Mouse (Mus musculus): ENCODE data around the gene March1.

Gene March1

GRCm38 (mm10) chr8:66033651-66034050 lies 416.0 kb downstream of the March1 start:
- no peak for DNase-seq

GRCm38 (mm10) chr8:66034429-66034828 lies 416.7 kb downstream of the March1 start:
- DNase-seq, result no peak

DNA sequence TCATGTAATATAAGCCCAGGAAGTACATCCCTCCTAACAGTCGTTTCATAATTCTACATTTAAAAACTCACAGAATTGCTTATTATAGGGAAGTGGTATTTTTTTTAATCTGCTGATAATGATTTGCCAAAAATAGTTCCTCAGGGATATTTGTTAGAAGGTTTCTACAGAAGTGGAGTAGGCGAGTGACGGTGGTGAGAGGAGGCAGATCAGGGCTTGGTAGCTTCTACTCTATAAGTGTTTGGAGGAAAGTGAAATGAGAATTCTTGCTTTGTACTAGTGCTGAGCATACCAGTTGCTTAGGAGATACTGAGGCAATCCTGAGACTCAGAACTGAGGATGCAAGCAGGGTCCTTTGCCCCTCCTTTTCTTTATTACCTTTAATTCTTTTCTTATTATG lies 476.5 kb downstream of the March1 start:
- no peak for DNase-seq

DNA sequence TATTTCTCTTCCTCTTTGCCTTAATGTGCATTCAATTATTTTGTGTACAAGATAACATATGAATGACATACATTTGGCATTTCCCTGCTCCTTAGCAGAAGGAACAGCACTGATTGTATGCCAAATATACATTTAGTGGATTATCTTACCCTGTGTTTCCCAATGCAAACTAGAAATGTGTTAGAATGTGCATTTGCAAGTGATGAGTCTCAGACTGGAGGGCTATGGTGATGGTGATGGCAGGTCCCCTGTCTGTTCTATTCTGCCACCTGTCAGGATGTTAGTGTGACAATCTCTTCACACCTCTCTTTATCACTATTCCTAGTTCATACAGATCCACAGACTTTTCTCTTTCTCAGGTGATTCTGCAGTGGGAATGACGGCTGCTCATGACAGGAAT lies 480.4 kb downstream of the March1 start:
- DNase-seq, result no peak

GRCm38 (mm10) chr8:66119294-66119693 lies 501.6 kb downstream of the March1 start:
- DNase-seq, result no peak

GRCm38 (mm10) chr8:66159648-66160047 lies 541.9 kb downstream of the March1 start:
- DNase-seq, result no peak

DNA sequence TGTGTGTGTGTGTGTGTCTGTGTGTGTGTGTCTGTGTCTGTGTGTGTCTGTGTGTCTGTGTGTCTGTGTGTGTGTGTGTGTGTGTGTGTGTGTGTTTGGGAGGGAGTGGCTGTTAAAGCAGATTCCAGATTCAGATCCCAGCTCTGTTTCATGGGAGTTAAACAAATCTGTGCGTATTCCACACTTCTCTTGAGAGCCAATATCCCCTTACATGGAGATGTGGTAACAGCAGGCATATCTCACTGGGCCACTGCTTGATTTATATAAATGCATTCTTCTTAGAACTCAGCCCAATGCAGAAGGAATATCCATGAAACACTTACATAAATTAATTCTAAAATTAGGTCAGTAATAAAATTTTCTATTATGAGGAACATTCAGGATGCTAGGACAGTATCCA lies 549.1 kb downstream of the March1 start:
- no peak for DNase-seq

- DNase-seq, result no peak
These were observed 549.9 kb downstream of the March1 start for GRCm38 (mm10) chr8:66167405-66168173.

DNA sequence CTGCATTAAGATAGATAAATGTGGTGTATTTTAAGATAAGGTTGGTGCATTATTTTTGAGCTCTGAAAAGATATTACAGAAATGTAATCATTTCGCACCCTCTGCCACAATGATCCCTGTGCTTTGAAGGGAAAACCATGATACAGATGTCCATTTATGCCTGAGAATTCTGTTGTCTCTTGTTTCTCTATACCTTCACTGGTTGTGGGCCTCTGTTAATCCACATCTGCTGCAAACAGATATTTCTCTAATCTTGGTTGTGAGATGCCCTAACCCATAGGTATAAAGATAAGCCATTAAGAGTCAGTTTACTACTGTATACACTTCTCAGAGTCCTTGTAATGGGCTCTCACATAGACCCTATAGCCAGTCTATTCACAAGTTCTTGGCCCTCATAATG lies 561.6 kb downstream of the March1 start:
- DNase-seq, result no peak

GRCm38 (mm10) chr8:66181265-66181664 lies 563.6 kb downstream of the March1 start:
- DNase-seq, result no peak

GRCm38 (mm10) chr8:66182257-66182656 lies 564.6 kb downstream of the March1 start:
- no peak for DNase-seq

- no peak for DNase-seq
These were observed 565.8 kb downstream of the March1 start for GRCm38 (mm10) chr8:66183454-66183853.

GRCm38 (mm10) chr8:66185226-66185625 lies 567.5 kb downstream of the March1 start:
- DNase-seq, result no peak

GRCm38 (mm10) chr8:66194416-66194815 lies 576.7 kb downstream of the March1 start:
- DNase-seq, result no peak

- DNase-seq, result peak; percentile 91
These were observed 582.5 kb downstream of the March1 start for GRCm38 (mm10) chr8:66200169-66200568.

DNA sequence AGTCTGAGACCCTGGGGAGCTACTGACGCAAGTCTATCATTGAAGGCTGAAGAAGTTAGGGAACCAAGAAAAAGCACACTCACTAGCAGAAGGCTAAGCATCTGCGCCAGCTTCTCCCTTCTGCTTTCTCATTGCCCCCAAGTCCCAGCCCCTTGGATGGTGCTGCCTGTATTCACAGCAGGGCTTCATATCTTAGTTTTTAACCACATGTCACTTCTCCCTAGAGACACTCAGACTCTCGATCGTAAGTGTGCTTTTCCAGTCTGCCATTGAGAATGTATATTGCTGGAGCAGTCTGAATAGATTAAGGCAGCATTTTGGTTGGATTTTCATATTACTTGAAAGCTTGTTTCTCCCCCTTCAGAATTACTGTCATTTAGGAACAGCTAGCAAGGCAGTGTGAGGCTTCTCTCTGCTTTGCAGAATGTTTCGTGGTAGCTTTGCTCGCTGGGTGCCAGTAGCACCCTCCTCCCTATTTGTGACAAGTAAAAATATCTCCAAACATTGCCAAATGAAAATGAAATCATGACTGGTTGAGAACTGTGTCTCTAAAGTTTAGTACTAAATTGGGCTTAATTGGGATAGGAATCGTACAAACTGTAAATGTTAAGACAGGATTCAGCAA lies 586.2 kb downstream of the March1 start:
- DNase-seq, result no peak

DNA sequence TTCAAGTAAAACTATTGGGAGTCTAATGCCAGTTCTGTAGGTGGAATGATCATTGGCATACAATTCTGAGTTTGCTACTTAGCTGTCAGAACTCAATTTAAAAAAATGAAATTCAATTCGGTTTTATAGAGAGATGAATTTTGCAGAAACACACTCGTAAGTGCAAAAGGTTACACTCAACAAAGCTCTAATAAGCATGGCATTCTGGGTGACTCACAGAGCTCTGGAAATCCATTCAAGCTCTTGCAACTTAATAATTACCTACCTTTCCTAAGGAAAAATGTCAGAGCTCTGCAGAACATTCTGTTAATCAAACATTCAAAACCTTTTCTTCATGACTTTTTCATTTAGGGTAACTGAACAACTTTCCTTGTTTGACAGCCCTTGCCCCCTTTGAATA lies 591.9 kb downstream of the March1 start:
- no peak for DNase-seq

DNA sequence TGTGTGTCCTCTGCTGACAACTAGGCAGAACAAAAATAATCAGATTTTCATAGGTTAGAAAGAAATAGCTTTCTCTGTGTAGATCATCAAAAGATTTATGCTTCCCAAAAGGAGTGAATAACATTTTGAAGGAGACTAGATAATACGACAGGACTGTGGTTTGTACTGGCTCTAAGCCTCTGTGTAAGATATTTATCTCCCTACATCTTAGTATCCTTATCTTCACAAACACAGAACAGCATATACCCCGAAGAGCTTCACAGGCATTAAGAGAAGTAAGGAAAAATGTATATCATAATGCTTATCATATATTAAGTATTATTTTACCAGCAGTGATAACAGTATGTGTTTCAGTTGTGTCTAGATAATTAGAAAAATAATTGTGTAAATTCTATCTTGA lies 592.6 kb downstream of the March1 start:
- DNase-seq, result no peak

DNA sequence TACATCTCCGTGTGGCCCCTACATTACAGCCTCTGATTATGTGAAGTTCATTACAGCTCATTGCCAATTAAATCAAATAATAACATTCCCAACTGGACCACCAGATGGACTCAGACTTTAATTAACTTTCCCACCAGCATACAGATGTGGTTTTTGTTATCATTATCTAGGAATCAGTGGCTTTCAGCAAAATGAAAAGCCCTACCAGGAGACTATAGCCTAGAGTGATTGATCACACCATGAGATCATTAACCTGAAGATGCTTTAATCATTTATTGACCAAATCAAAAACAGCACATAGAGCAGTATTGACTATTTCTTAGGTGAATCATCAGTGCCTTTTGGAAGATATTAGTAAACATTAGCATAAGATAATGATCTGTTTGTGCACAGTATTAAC lies 602.3 kb downstream of the March1 start:
- DNase-seq, result no peak

- DNase-seq, result no peak
These were observed 612.2 kb downstream of the March1 start for GRCm38 (mm10) chr8:66229931-66230330.

DNA sequence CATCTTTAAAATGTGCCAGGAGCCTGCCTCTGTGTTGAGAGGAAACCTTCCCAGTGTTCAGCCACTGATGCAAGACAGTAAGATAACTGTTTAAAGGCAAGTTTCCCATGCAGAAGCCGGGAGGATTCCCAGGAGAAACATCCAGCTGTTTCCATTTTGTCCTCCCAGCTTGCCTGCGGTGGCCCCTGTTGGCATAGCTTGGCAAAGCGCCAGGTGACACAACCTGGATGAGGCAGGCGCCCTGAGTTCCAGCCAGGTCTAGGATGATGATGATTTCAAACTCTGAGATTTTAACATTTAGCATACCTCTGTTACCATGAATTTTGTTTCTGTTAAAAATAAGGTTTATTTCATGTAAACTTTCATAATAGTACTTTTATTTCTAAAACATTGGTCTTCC lies 651.8 kb downstream of the March1 start:
- DNase-seq, result no peak

- no peak for DNase-seq
These were observed 652.4 kb downstream of the March1 start for GRCm38 (mm10) chr8:66270116-66270515.

GRCm38 (mm10) chr8:66317824-66318223 lies 700.1 kb downstream of the March1 start:
- no peak for DNase-seq

DNA sequence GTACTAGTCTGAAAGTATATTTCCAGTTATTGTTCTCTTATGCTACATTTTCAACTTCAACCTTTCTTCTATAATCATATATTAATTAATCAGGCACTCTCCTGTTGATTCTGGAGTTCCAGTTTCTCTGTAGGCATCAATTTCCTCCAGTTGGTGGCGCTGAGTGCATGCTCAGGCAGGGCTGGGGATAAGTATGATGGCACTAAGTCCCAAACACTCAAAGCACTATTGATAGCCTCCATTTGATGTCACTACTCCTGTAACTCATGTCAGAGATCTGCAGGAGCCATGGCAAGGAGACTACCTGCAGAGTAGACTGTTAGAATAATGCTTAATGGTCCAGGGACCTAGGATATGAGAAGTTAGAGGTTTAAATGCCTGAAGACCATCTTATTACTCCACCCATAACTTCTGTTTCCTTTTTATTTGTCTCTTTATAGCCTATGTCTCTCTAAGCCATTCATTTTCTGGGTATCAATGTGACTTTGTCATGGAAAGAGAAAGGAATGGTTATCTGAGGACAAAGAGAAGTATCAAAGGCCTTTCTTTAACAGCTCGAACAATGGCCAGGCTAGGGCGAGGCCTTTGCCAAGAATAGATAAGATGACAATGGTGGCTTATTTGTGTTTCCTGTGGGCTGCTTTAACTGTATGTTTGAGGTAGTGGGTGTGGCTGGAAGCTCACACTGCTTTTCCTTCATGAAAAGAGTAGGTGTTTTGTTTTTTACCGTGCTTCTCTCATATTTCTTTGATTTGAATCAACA lies 705.5 kb downstream of the March1 start:
- DNase-seq, result peak; percentile 87
